Mouse (Mus musculus) embryonic facial prominence, embryonic 10.5 days (tissue): ENCODE results near the gene Pcdh9. TPM values are rescaled to one million over a fixed set of nuclear protein-coding genes. Genes with fewer than 3 reads are reported as not detected.

Experiments
- DNase-seq: peaks from one replicate; pipeline ENCODE4 v3.0.0-alpha.2; 2017; ENCODE audit warnings: low spot score
- H3K27ac ChIP-seq: fragments of 300-500 bp; sonication (generic); replicated peaks from 2 replicates; pipeline ENCODE4 v1.5.1; 2016; ENCODE audit warnings: mild to moderate bottlenecking
- H3K27me3 ChIP-seq: fragments of 300-500 bp; sonication (generic); replicated peaks from 2 replicates; pipeline ENCODE4 v1.6.1; 2016; ENCODE audit warnings: low read depth, mild to moderate bottlenecking; ENCODE audit not compliant: poor library complexity, severe bottlenecking
- H3K36me3 ChIP-seq: fragments of 300-500 bp; sonication (generic); replicated peaks from 2 replicates; pipeline ENCODE4 v1.6.1; 2016; ENCODE audit warnings: mild to moderate bottlenecking, moderate library complexity
- H3K4me1 ChIP-seq: fragments of 300-500 bp; sonication (generic); 2 replicates; pipeline ENCODE4 v1.6.1; 2016
- H3K4me3 ChIP-seq: fragments of 300-500 bp; sonication (generic); 2 replicates; pipeline ENCODE4 v1.5.1; 2016; ENCODE audit warnings: mild to moderate bottlenecking, moderate library complexity
- H3K9me3 ChIP-seq: fragments of 300-500 bp; sonication (generic); 2 replicates; pipeline ENCODE4 v1.6.1; 2016; ENCODE audit warnings: mild to moderate bottlenecking
- WGBS: fragments of 180-500 bp; shearing (Covaris S2); methylation state at CpG from one replicate; pipeline ENCODE4 v1.1.7; 2016; 5-methylcytosine and 5-hydroxymethylcytosine counted together
- polyA plus RNA-seq: library from polyadenylated mRNA; unstranded; fragments of >200 nt; fragmentation: Nextera tagmentation; extraction: Ambion mirVana; gene quantifications from 2 replicates; pipeline ENCODE4 v1.2.1, GENCODE M21; 2016

Pcdh9 gene
- polyA plus RNA-seq, 1 experiment from 2014 or later, result 15.3 TPM

DNA sequence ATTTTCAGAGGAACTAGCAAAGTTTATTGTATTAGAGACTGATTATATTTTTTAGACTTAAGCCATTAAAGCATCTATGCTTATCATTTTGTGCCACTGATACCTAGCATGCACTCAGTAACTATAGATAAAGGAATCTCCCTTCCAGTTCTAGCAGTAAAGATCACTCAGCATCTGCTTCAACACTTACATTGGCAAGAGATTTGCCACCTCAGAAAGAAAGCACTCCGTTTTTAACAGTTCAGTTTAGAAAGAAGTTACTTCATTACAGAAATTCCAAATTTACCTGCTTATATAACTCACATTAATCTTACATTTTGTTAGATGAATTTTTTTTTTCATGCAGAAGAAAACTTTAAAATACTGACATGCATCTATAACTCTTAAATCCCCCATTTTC lies 266.3 kb downstream of the Pcdh9 start:
- no peak for DNase-seq
- 77% methylated on average over 1 of the region's 1 CpGs for WGBS
- no peak overlapping the region for H3K27ac ChIP-seq
- no peaks in the 10 kb centered on the region for H3K9me3 ChIP-seq
- peaks cover 6% of the 10 kb centered on the region for H3K4me1 ChIP-seq
- H3K4me3 ChIP-seq, result no peak overlapping the region
- no peaks in the 10 kb centered on the region for H3K36me3 ChIP-seq
- H3K27me3 ChIP-seq, result no peaks in the 10 kb centered on the region

DNA sequence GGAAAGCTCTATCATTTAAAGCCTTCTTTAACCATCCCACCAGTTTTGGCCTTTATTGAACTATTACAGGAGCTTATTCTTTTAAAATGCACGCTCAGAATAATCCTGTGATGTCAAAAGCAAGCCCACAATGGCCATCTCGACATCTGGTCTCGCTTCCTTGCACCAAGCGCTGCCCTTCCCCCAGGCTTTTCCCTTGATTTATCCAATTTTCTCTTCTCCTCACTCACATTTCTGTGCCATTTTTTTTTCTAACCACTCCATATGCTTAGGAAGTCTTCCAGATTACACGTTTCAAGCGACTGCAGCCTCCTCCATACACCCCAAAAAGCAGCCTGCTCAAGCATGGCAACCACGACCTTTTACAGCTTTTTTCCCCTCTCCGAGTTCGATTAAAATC lies 269.3 kb downstream of the Pcdh9 start:
- Histone ChIP-seq H3K4me3 (no peak overlapping the region), H3K4me1 (peaks cover 6% of the 10 kb centered on the region), H3K9me3 (no peaks in the 10 kb centered on the region), H3K27ac (no peak overlapping the region), H3K36me3 (no peaks in the 10 kb centered on the region), H3K27me3 (no peaks in the 10 kb centered on the region)
- peak; percentile 13 for DNase-seq
- WGBS, result 62% methylated on average over 9 of the region's 9 CpGs

DNA sequence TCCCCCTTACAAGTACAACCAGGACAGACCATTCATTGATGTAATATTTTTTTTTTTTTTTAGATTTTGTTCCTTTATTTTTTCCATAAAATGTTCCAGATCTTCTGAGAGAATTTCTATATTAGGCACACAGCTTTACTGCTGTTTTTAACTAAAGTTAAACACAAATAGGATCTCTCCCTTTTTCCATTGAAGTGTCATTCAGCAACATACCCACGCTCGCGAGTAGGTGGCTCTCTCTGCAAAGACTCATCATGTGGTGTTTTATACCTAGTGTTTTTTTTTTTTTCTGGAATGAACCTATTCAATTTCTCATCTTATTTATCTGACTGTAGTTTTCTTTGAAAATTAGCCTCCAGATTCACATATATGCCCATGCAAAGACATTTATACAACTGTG lies 282.9 kb downstream of the Pcdh9 start:
- no peaks in the 10 kb centered on the region for H3K36me3 ChIP-seq
- H3K4me1 ChIP-seq, result no peaks in the 10 kb centered on the region
- DNase-seq, result no peak
- H3K4me3 ChIP-seq, result no peak overlapping the region
- H3K9me3 ChIP-seq, result no peaks in the 10 kb centered on the region
- H3K27me3 ChIP-seq, result no peaks in the 10 kb centered on the region
- no peak overlapping the region for H3K27ac ChIP-seq
- 92% methylated on average over 3 of the region's 3 CpGs for WGBS

DNA sequence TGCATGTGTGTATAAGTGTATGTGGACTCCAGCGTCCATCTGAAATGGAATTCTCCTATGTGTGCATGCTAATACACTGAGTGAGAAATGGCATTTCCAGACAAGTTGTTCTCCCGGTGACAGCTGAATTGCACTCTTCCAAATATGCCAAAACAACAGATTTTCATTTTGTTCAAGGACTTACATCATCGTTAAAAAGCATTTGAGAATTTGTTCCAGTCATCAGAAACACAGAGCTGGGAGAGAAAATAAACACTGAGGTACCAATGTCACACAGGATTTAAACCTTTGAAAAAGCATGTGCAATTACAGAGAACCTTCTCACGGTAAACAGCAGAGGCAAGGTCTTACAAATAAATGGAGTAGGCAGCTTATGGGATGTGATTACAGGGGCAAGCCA lies 290.5 kb downstream of the Pcdh9 start:
- H3K4me3 ChIP-seq, result no peak overlapping the region
- WGBS, result 76% methylated on average over 4 of the region's 4 CpGs

DNA sequence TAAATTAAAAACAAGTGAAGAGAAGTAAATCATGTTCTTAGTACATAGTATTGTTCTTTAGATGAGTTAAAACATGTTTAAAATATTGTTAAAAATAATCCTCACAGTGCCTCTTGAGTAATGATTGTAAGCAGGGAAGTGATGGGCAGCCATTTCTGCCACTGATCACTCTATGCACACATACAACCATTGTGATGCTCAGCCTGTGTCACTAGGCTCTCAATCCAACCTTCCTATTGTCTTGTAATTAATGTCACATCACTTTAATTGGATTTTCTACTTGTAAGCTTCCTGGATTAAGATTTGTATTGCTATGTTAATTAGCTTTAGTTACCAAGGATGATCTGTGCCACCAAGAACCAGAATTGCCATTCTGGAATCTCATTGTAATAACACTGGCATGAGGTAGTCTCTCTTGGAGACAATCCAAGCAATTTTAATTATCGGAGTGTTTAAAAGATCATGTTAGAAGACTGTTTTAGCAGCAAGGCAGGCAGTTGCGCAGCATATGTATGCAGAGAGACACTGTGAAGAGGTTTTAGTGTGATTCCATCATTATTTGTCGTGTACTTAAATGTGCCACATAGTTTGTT lies 305.0 kb downstream of the Pcdh9 start:
- no peaks in the 10 kb centered on the region for H3K4me1 ChIP-seq
- no peaks in the 10 kb centered on the region for H3K27me3 ChIP-seq
- no peak for DNase-seq
- no peak overlapping the region for H3K27ac ChIP-seq
- no peaks in the 10 kb centered on the region for H3K9me3 ChIP-seq
- WGBS, result 66% methylated on average over 3 of the region's 3 CpGs
- no peak overlapping the region for H3K4me3 ChIP-seq
- no peaks in the 10 kb centered on the region for H3K36me3 ChIP-seq

More for the DNA sequence above, 290.5 kb downstream of the Pcdh9 start:
- no peak for DNase-seq
- Histone ChIP-seq H3K36me3 (no peaks in the 10 kb centered on the region), H3K4me1 (no peaks in the 10 kb centered on the region), H3K27me3 (no peaks in the 10 kb centered on the region), H3K27ac (no peak overlapping the region), H3K9me3 (no peaks in the 10 kb centered on the region)

DNA sequence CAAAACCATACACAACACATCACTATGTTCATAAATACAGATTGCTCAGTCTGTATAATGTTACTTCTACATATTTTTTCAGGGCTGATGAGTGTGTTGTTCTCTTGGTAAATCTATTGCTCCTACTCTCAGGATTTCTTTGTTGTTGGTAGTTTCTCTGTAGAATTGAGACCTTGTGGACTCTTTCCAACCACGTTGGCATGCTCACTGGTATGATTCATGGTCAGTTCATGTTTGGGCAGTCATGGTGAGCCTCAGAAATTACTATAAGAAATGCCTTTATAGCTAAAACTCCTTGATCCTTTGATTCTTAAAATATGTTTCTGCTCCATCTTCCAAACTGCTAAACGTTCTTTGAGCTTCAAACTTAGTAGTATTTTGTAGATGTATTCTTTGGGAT lies 326.1 kb downstream of the Pcdh9 start:
- Histone ChIP-seq H3K36me3 (no peaks in the 10 kb centered on the region), H3K4me3 (no peak overlapping the region), H3K27ac (no peak overlapping the region), H3K27me3 (no peaks in the 10 kb centered on the region), H3K9me3 (no peaks in the 10 kb centered on the region), H3K4me1 (no peaks in the 10 kb centered on the region)
- 82% methylated on average over 2 of the region's 2 CpGs for WGBS
- no peak for DNase-seq

DNA sequence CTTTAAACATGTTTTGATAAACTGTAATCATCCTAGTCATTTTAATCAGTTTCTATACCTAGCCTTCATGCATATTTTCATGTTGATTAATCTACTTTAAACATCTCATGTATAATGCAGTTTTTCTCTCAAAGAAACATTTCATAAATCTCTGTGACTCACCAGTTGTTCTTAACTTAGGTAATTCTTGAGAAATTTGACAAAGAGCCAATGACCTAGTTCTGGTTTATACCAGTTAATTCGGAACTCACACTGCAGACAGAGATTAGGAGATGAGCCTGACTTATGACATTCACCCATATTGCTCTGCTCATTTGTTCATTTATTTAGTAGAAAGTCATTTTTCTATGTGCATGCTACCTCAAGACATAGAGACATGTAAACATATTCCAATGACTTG lies 328.9 kb downstream of the Pcdh9 start:
- no peak overlapping the region for H3K27ac ChIP-seq
- 91% methylated on average over 1 of the region's 1 CpGs for WGBS
- DNase-seq, result no peak
- no peaks in the 10 kb centered on the region for H3K36me3 ChIP-seq
- H3K27me3 ChIP-seq, result no peaks in the 10 kb centered on the region
- no peak overlapping the region for H3K4me3 ChIP-seq
- no peaks in the 10 kb centered on the region for H3K4me1 ChIP-seq
- no peaks in the 10 kb centered on the region for H3K9me3 ChIP-seq

DNA sequence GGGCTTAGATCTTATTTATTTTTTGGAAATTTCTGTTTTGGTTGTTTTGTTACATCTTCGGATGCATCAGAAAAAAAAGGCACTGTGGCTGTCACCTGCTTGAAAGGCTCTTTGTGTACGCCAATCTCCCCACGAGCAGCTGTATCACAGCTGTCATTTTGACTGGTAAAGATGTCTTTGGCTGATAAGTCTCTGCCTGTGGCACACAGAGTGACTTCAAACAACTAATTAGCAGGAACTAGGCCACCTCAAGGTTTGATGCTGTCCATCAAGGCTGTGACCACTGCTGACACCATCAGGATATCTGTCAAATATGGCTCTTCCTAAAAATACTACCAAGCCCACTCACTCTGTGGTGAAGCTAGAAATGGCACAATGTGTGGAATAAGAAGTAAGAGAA lies 336.7 kb downstream of the Pcdh9 start:
- no peaks in the 10 kb centered on the region for H3K4me1 ChIP-seq
- DNase-seq, result no peak
- no peaks in the 10 kb centered on the region for H3K27me3 ChIP-seq
- no peak overlapping the region for H3K4me3 ChIP-seq
- WGBS, result 50% methylated on average over 3 of the region's 3 CpGs
- H3K9me3 ChIP-seq, result no peaks in the 10 kb centered on the region
- H3K36me3 ChIP-seq, result no peaks in the 10 kb centered on the region
- H3K27ac ChIP-seq, result no peak overlapping the region

DNA sequence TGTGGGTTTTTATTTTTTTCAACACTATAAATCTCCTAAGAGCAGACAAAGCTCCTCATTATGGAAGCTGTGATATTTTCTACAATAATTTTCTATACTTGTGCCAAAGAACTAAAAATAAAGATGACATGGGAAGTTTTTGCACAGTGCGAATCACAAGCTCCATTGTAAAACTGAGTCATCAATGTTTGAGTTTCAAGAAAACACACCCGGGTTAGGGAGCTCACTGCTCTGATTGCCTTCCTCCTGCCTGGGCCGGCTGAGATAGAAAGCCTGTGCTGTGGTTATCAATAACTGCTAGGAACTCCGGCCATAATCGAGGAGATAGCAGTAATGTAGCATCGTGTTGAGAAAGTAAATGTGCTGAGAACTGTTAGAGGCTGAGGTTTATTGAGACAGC lies 344.9 kb downstream of the Pcdh9 start:
- Histone ChIP-seq H3K36me3 (no peaks in the 10 kb centered on the region), H3K4me1 (no peaks in the 10 kb centered on the region), H3K4me3 (no peak overlapping the region), H3K9me3 (no peaks in the 10 kb centered on the region), H3K27me3 (no peaks in the 10 kb centered on the region), H3K27ac (no peak overlapping the region)
- no peak for DNase-seq
- WGBS, result 88% methylated on average over 6 of the region's 6 CpGs

DNA sequence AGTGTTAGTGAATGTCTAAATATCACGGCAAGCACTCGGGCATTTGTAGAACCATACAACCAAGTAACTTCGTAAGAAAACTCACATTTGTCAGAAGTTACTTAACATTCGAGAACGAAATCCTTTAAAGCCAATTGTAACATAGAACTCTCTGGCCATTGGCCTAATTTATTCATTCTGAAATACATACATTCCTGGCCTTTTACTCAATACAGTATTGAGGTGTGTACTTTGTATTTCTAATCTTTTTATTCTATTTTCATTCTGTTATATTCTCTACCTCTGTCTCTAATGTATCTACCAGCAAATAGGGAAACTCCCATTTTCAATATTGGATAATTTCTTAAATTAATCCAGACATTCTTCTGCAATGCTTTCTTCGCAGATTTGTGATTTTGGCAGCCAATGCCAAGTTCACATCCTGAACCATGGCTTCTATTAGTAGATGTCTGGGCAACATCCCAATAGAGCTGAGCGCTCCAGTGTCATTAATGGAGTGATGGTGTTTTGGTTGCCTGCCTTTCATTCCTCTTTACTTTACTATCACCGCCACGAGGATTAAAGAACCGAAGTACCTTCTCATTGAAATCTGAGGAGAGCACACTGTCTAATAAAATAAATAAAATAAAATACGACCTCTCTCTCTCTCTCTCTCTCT lies 346.4 kb downstream of the Pcdh9 start:
- no peak overlapping the region for H3K4me3 ChIP-seq
- 88% methylated on average over 11 of the region's 11 CpGs for WGBS
- H3K9me3 ChIP-seq, result no peaks in the 10 kb centered on the region
- no peak overlapping the region for H3K27ac ChIP-seq
- no peaks in the 10 kb centered on the region for H3K4me1 ChIP-seq
- DNase-seq, result no peak
- no peaks in the 10 kb centered on the region for H3K36me3 ChIP-seq
- no peaks in the 10 kb centered on the region for H3K27me3 ChIP-seq

DNA sequence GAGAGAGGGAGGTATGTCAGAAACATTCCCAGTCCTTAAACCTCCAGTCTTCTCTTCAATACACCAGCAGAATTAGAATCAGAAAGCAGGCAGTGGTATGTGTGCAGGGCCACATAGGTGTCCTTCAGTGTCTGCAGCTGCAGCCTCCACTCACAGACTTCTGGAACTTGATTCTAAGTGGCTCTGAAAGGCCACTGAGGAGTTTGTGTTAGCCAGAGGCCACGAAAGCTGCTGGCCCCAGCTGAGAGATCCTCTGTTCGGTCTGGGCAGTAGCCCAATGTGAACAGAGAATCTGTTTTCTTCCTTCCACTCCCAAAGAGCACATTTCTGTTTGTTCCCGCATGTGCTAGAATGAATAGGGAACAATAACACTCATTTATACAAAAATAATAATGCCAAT lies 346.9 kb downstream of the Pcdh9 start:
- WGBS, result 55% methylated on average over 3 of the region's 3 CpGs
- DNase-seq, result no peak
- no peak overlapping the region for H3K4me3 ChIP-seq
- no peaks in the 10 kb centered on the region for H3K9me3 ChIP-seq
- H3K36me3 ChIP-seq, result no peaks in the 10 kb centered on the region
- H3K4me1 ChIP-seq, result no peaks in the 10 kb centered on the region
- H3K27ac ChIP-seq, result no peak overlapping the region
- H3K27me3 ChIP-seq, result no peaks in the 10 kb centered on the region

DNA sequence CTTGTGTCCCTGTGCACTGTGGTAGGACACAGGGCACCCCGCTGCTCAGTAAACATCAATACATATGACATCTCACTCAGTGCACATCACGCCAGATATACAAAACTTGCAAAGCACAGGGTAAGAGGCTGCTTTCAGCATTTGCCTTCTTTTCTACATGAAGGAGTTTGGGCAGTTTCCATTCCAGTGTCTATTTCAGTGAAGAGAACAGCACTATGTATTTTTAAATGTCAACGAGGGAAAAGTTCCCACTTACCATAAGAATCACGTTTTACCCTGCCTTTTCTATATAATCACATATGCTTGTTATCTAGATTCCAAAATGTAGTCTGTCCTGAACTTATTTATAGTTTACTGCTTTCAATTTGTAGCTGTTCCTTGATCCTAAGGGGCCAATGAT lies 355.6 kb downstream of the Pcdh9 start:
- H3K4me3 ChIP-seq, result no peak overlapping the region
- H3K27ac ChIP-seq, result no peak overlapping the region
- H3K27me3 ChIP-seq, result no peaks in the 10 kb centered on the region
- 87% methylated on average over 4 of the region's 4 CpGs for WGBS
- no peak for DNase-seq
- H3K4me1 ChIP-seq, result no peaks in the 10 kb centered on the region
- H3K36me3 ChIP-seq, result no peaks in the 10 kb centered on the region
- H3K9me3 ChIP-seq, result no peaks in the 10 kb centered on the region

DNA sequence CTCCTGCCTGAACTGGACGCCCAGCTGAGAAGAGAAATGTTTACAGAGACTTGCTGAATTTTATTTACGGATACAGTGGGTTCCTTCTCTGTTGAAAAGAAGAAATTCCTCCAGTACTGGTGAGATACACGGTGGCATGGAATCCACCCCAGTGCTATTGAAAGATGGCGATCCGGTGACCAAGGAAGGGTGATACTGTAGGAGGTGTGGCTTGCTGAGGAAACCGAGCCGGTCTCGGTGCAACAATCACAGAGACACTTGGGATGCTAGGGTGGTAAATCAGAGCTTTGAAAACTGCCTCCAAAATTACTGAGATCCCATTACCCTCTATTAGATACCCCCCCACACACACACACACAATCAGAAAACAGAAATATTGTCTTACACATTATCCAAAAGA lies 367.0 kb downstream of the Pcdh9 start:
- DNase-seq, result no peak
- Histone ChIP-seq H3K4me3 (no peak overlapping the region), H3K36me3 (no peaks in the 10 kb centered on the region), H3K4me1 (peaks cover 8% of the 10 kb centered on the region; the same call in 1 of the 2 replicates), H3K27ac (no peak overlapping the region), H3K9me3 (no peaks in the 10 kb centered on the region), H3K27me3 (no peaks in the 10 kb centered on the region)
- 82% methylated on average over 8 of the region's 8 CpGs for WGBS
